Mouse (Mus musculus) stomach, postnatal 0 days (tissue): ENCODE measurements at regions not wholly inside any gene's neighbourhood (a gene's known extent, or its start where the extent isn't known, plus 50 kb on each side); places are given as distances from the start of the nearest gene placed in this dataset.

Experiments
- ATAC-seq: fragments of 200-750 bp; cut with Nextera tagmentation; 2 replicates; pipeline ENCODE4 v1.8.0; 2017; ENCODE audit not compliant: low FRiP score, low TSS enrichment
- DNase-seq: peaks from one replicate; pipeline ENCODE4 v3.0.0-alpha.2; 2016; ENCODE audit warnings: low spot score
- H3K27ac ChIP-seq: fragments of 300-500 bp; sonication (generic); replicated peaks from 2 replicates; pipeline ENCODE4 v1.5.1; 2014; ENCODE audit warnings: mild to moderate bottlenecking, control low read depth
- H3K27me3 ChIP-seq: fragments of 300-500 bp; sonication (generic); 2 replicates; pipeline ENCODE4 v1.6.1; 2014; ENCODE audit warnings: low read length; ENCODE audit not compliant: control insufficient read depth, insufficient read depth
- H3K36me3 ChIP-seq: fragments of 300-500 bp; sonication (generic); 2 replicates; pipeline ENCODE4 v1.6.1; 2014; ENCODE audit warnings: low read length, mixed read lengths; ENCODE audit not compliant: control insufficient read depth, insufficient read depth
- H3K4me1 ChIP-seq: fragments of 300-500 bp; sonication (generic); replicated peaks from 2 replicates; pipeline ENCODE4 v1.6.1; 2014; ENCODE audit warnings: antibody characterized with exemption; ENCODE audit not compliant: control insufficient read depth, insufficient read depth
- H3K4me2 ChIP-seq: fragments of 300-500 bp; sonication (generic); replicated peaks from 2 replicates; pipeline ENCODE4 v1.6.1; 2014; ENCODE audit warnings: low read depth, mild to moderate bottlenecking, control low read depth, moderate library complexity
- H3K4me3 ChIP-seq: fragments of 300-500 bp; sonication (generic); 2 replicates; pipeline ENCODE4 v1.5.1; 2014; ENCODE audit warnings: low read depth, low read length, control low read depth
- H3K9ac ChIP-seq: fragments of 300-500 bp; sonication (generic); 2 replicates; pipeline ENCODE4 v1.6.1; 2014; ENCODE audit warnings: mild to moderate bottlenecking, low read length, control low read depth, mixed read lengths
- H3K9me3 ChIP-seq: fragments of 300-500 bp; sonication (generic); 2 replicates; pipeline ENCODE4 v1.6.1; 2016; ENCODE audit warnings: low read length; ENCODE audit not compliant: control insufficient read depth
- CTCF ChIP-seq: IDR thresholded peaks from 2 replicates; pipeline ENCODE4 v1.5.1; 2016; ENCODE audit warnings: antibody characterized with exemption, low read depth, mild to moderate bottlenecking, moderate library complexity
- EP300 ChIP-seq: optimal IDR thresholded peaks from 2 replicates; pipeline ENCODE3; 2016; ENCODE audit warnings: antibody characterized with exemption
- WGBS: fragments of 180-500 bp; shearing (Covaris S2); extraction: QIAGEN DNeasy Blood & Tissue Kit; methylation state at CpG from one replicate; pipeline ENCODE4 v1.1.7; 2014; 5-methylcytosine and 5-hydroxymethylcytosine counted together

DNA sequence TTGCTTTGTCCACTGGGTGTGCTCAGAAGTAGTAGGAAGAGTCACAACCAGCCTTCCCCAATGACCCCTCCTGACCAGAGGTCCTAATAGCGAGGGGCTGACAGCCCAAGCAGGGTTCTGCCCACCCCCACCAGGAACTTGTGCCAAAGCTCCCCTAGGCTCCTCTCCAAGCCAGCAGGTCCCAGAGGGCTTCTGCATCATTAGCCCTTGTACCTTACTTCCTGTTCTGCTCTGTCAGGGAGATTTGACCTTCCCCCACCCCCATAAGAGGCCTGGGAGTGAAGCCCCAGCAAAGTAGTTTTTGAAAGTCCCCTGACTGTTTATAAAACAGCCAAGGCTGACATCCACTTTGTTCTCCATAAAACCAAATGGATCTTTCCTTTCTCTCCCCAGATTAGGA is 110.0 kb upstream of the Syt13 start:
- no peak overlapping the region for H3K9ac ChIP-seq
- no peak overlapping the region for H3K4me2 ChIP-seq
- no peaks in the 10 kb centered on the region for H3K4me1 ChIP-seq
- no peak overlapping the region for H3K27ac ChIP-seq
- no peak for DNase-seq
- TF ChIP-seq CTCF (no peak), EP300 (no peak)
- H3K9me3 ChIP-seq, result no peaks in the 10 kb centered on the region
- no peak for ATAC-seq
- 75% methylated on average over 1 of the region's 1 CpGs for WGBS
- H3K4me3 ChIP-seq, result no peak overlapping the region
- H3K27me3 ChIP-seq, result no peaks in the 10 kb centered on the region
- no peaks in the 10 kb centered on the region for H3K36me3 ChIP-seq

DNA sequence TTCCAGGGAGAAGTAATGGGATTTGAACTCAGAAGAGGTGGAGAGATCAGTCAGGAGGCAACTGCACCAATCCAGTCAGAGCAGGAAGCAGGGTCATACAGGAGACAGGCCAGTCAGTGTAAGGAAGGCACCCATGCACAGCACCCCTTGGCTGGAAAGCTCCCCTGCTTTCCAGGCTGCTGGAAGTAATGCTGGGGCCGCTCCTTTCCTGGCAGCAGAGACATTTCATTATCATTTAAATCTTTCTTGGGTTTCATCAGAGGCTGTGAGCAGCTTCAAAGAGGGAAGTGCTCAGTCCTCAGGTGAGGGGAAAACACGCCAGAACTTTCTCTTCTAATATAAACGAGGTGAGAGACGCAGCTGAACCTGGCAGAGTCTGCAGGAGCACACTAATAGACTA is 109.1 kb upstream of the Syt13 start:
- H3K9ac ChIP-seq, result no peak overlapping the region
- H3K36me3 ChIP-seq, result no peaks in the 10 kb centered on the region
- no peak overlapping the region for H3K4me3 ChIP-seq
- no peak for DNase-seq
- H3K9me3 ChIP-seq, result no peaks in the 10 kb centered on the region
- ATAC-seq, result no peak
- WGBS, result 33% methylated on average over 4 of the region's 4 CpGs
- H3K27ac ChIP-seq, result no peak overlapping the region
- no peaks in the 10 kb centered on the region for H3K4me1 ChIP-seq
- H3K27me3 ChIP-seq, result no peaks in the 10 kb centered on the region
- H3K4me2 ChIP-seq, result no peak overlapping the region
- TF ChIP-seq EP300 (no peak), CTCF (no peak)

DNA sequence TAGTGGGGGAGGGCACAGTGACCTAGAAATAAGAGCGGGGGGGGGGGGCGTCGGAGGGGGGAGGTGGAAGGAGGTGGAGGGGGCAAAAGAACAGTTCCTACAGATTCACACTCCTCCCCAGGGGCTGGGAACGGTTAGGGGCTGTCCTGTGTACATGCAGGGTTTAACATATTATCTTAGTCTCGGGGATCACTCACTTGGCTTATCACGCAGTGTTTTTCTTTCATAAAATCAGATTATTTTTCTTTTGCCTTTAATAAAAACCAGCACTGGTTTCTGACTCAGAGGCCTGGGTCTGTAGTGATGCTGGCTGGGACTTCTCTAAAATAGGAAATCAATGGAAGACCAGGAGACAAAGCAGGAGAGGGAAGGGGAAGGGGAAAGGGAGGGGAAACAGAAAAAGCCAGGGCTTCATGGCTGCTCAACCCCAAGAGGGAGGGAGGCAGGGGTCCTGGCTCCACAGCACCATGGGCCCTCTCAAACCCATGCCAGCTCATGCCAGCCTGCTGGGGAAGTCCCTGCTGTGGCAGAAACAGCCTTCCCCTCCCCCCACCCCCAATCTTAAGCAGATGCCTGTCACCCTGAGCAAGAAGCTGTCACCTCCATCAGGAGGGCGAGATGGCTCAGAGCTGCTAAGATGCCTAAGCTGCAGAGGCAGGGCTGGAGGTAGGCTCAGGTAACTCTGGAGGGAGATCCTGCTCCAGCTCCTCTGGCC is 108.3 kb upstream of the Syt13 start:
- H3K36me3 ChIP-seq, result no peaks in the 10 kb centered on the region
- H3K4me3 ChIP-seq, result no peak overlapping the region
- TF ChIP-seq EP300 (no peak), CTCF (no peak)
- no peak overlapping the region for H3K27ac ChIP-seq
- H3K4me1 ChIP-seq, result no peaks in the 10 kb centered on the region
- no peaks in the 10 kb centered on the region for H3K9me3 ChIP-seq
- no peak for ATAC-seq
- no peak overlapping the region for H3K9ac ChIP-seq
- no peaks in the 10 kb centered on the region for H3K27me3 ChIP-seq
- no peak overlapping the region for H3K4me2 ChIP-seq
- 21% methylated on average over 5 of the region's 7 CpGs for WGBS
- no peak for DNase-seq

- H3K4me1 ChIP-seq, result no peaks in the 10 kb centered on the region
- 14% methylated on average over 8 of the region's 8 CpGs for WGBS
- no peaks in the 10 kb centered on the region for H3K36me3 ChIP-seq
- H3K27me3 ChIP-seq, result no peaks in the 10 kb centered on the region
- TF ChIP-seq CTCF, result no peak
- no peak for TF ChIP-seq EP300
- no peak overlapping the region for H3K9ac ChIP-seq
- H3K9me3 ChIP-seq, result no peaks in the 10 kb centered on the region
- ATAC-seq, result no peak
- DNase-seq, result no peak
- no peak overlapping the region for H3K27ac ChIP-seq
- H3K4me2 ChIP-seq, result no peak overlapping the region
- no peak overlapping the region for H3K4me3 ChIP-seq
These were observed 107.5 kb upstream of the Syt13 start for GRCm38 (mm10) chr2:92807404-92807803.

GRCm38 (mm10) chr2:92808121-92808520 is 106.8 kb upstream of the Syt13 start:
- H3K4me1 ChIP-seq, result no peaks in the 10 kb centered on the region
- H3K27ac ChIP-seq, result no peak overlapping the region
- H3K9ac ChIP-seq, result no peak overlapping the region
- no peaks in the 10 kb centered on the region for H3K9me3 ChIP-seq
- TF ChIP-seq CTCF (no peak), EP300 (no peak)
- 70% methylated on average over 4 of the region's 4 CpGs for WGBS
- DNase-seq (no peak), ATAC-seq (no peak)
- H3K36me3 ChIP-seq, result no peaks in the 10 kb centered on the region
- H3K4me2 ChIP-seq, result no peak overlapping the region
- no peak overlapping the region for H3K4me3 ChIP-seq
- H3K27me3 ChIP-seq, result no peaks in the 10 kb centered on the region

DNA sequence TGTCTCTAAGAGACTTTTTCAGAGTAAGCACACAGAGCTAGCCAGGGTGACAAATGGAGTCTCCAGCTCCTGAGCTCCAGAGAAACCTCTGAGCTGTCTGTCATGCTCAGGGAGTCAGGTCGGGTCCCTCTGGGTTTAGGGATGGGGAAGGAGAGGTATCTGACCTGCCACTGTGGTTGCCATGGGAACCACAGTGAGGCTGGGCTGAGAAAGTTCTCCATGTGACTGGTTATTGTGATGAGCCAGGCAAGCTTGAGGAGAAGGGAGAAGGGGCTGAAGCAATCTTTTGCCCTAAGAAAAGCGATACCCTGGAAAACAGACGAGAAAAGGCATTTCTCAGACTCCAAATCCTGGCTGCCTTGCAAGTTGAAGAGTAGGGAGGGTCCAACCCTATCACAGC is 105.7 kb upstream of the Syt13 start:
- ATAC-seq (no peak), DNase-seq (no peak)
- H3K27ac ChIP-seq, result no peak overlapping the region
- H3K4me3 ChIP-seq, result no peak overlapping the region
- H3K27me3 ChIP-seq, result no peaks in the 10 kb centered on the region
- no peaks in the 10 kb centered on the region for H3K9me3 ChIP-seq
- TF ChIP-seq CTCF (no peak), EP300 (no peak)
- 32% methylated on average over 3 of the region's 3 CpGs for WGBS
- H3K4me2 ChIP-seq, result no peak overlapping the region
- no peaks in the 10 kb centered on the region for H3K36me3 ChIP-seq
- no peaks in the 10 kb centered on the region for H3K4me1 ChIP-seq
- no peak overlapping the region for H3K9ac ChIP-seq
